9 mouse cellular contexts compared by ENCODE assay signal in the genomic region with DNA sequence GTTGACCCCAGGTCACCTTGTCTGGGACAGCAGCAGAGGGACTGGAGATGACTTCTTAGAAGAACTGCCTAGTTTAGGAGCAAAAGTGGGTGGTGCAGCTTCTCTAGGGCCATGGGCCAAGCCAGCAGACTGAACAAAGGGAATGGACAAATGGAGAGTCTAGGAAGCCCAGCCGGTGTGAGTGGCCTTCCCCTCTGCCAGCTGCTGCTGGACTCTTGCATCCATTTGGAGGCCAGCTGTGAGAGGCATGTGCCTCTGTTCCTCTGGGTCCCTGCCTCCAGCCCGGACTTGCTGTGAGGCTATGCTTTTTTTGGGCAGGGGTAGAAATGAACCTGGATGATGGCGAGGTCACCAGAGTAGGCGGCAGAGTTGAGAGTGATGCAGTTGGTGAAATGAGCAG. TPM values are rescaled to one million over a fixed set of nuclear protein-coding genes. Genes with fewer than 3 reads are reported as not detected.
DNase-seq lines count a peak whose midpoint lies in the region; ATAC-seq and TF ChIP-seq lines count a peak whose summit lies in the region.
"Had no signal": no experiment of that assay in that cellular context is flagged by ENCODE, and none has a peak within 500 bp of the region (broad histone marks: within the 10 kb centered on the region; RNA-seq: fewer than 3 reads in every experiment).

A gene (minus strand): TSS at position 152 of the 400 bp plus-strand sequence.

- TF ChIP-seq POLR2A in heart, adult 2 months (IDR thresholded peaks at IDR 0.05; ENCODE audit: insufficient read depth, low read depth, low read length): no peak
- no peak for TF ChIP-seq POLR2A in thymus, adult 2 months (IDR thresholded peaks at IDR 0.05; ENCODE audit: control insufficient read depth, extremely low read depth, insufficient read depth, low read length, poor library complexity)
- no peak for TF ChIP-seq POLR2A in myocyte (IDR thresholded peaks at IDR 0.05; ENCODE audit: insufficient read length, low read depth)

- no peak within 1 kb of the TSS for H3K27ac ChIP-seq in heart, adult 2 months
- no peak within 1 kb of the TSS for H3K27ac ChIP-seq in thymus, adult 2 months (ENCODE audit: control insufficient read depth, insufficient read depth, low read length)

- no peaks in the 10 kb centered on the region for H3K79me2 ChIP-seq in heart, adult 2 months (replicated peaks; ENCODE audit: control insufficient read depth, insufficient read depth, low read length)
- H3K79me2 ChIP-seq in myocyte (ENCODE audit: control insufficient read depth, insufficient read depth): no peaks in the 10 kb centered on the region

- no peaks in the 10 kb centered on the region for H3K36me3 ChIP-seq in heart, adult 2 months (ENCODE audit: control insufficient read depth, insufficient read depth, low read length)
- no peaks in the 10 kb centered on the region for H3K36me3 ChIP-seq in thymus, adult 2 months (ENCODE audit: control insufficient read depth, insufficient read depth, low read length)
- no peaks in the 10 kb centered on the region for H3K36me3 ChIP-seq in myocyte (ENCODE audit: control insufficient read depth, insufficient read depth)

- peaks cover 1% of the 10 kb centered on the region; the same call in 1 of the 2 replicates for H3K4me1 ChIP-seq in heart, adult 2 months (ENCODE audit: control insufficient read depth, insufficient read depth, low read length)
- H3K4me1 ChIP-seq in thymus, adult 2 months (replicated peaks; ENCODE audit: control insufficient read depth, insufficient read depth, low read length): no peaks in the 10 kb centered on the region

- no peak within 1 kb of the TSS for H3ac ChIP-seq in myocyte (ENCODE audit: control insufficient read depth, insufficient read length)

- no peak within 1 kb of the TSS for H3K4me3 ChIP-seq in heart, adult 2 months
- no peak within 1 kb of the TSS for H3K4me3 ChIP-seq in thymus, adult 2 months (ENCODE audit: control insufficient read depth, insufficient read depth, low read length)
- no peak within 1 kb of the TSS for H3K4me3 ChIP-seq in myocyte

- TF ChIP-seq EP300 in heart, adult 2 months (IDR thresholded peaks at IDR 0.05; ENCODE audit: insufficient read depth, low read depth, low read length): no peak

- H3K9ac ChIP-seq in heart, adult 2 months (ENCODE audit: low read depth, low read length): no peak within 1 kb of the TSS

- no peaks in the 10 kb centered on the region for H3K27me3 ChIP-seq in heart, adult 2 months (ENCODE audit: control insufficient read depth, insufficient read depth, low read length)
- H3K27me3 ChIP-seq in thymus, adult 2 months (ENCODE audit: control insufficient read depth, insufficient read depth, low read length): no peaks in the 10 kb centered on the region
- H3K27me3 ChIP-seq in myocyte (ENCODE audit: control insufficient read depth, insufficient read depth, insufficient read length): no peaks in the 10 kb centered on the region
- H3K27me3 ChIP-seq: CH12.LX had no signal

- DNase-seq in heart, adult 2 months: peak in 1 of 2 experiments; percentile 11
- DNase-seq in heart, adult 9 months (ENCODE audit: low spot score in 2 of 2): no peak
- DNase-seq in thymus, adult 2 months: no peak
- DNase-seq in thymus, postnatal 14 days: no peak
- DNase-seq in heart, postnatal 14 days: no peak
- DNase-seq in spleen, postnatal 10 days (ENCODE audit: low spot score in 2 of 2): no peak

- no peak within 1 kb of the TSS for H3K4me2 ChIP-seq in myocyte (ENCODE audit: low read depth)

- ATAC-seq in cerebellum, adult (ENCODE audit: insufficient number of reproducible peaks, low FRiP score, low TSS enrichment): no peak

- TF ChIP-seq CTCF in heart, adult 2 months (IDR thresholded peaks at IDR 0.05): no peak
- TF ChIP-seq CTCF in thymus, adult 2 months (IDR thresholded peaks at IDR 0.05; ENCODE audit: borderline replicate concordance, control insufficient read depth, extremely low read depth, insufficient read depth, low read length, poor library complexity): no peak

- 81% methylated on average over 4 of the region's 4 CpGs for WGBS in heart, adult 2 months
- WGBS in thymus, adult 2 months: 95% methylated on average over 4 of the region's 4 CpGs

- intact Hi-C loops in heart, adult 2 months (cut with DNase I): no loop called here
- intact Hi-C loops in heart, postnatal 14 days (cut with DNase I): no loop called here

TF ChIP-seq in myocyte, 11 proteins besides CTCF, POLR2A, EP300 and RAD21:
- no peak for TF ChIP-seq MYOD1 (IDR thresholded peaks at IDR 0.05; ENCODE audit: control insufficient read depth in 1 of 3, insufficient read length in 2 of 3, low read depth in 2 of 3)
- no peak for TF ChIP-seq POLR2AphosphoS2 (IDR thresholded peaks at IDR 0.05; ENCODE audit: insufficient read length, low read depth)
- TF ChIP-seq MYOG (IDR thresholded peaks at IDR 0.05; ENCODE audit: control insufficient read depth in 1 of 3, insufficient read depth in 1 of 3, insufficient read length in 2 of 3, low read depth in 2 of 3): peak in 1 of 3 experiments; percentile 70
- no peak for TF ChIP-seq MAX (IDR thresholded peaks at IDR 0.05; ENCODE audit: low read depth)
- no peak for TF ChIP-seq E2F4 (IDR thresholded peaks at IDR 0.05; ENCODE audit: insufficient read depth)

RNA-seq across cellular contexts. Expression of the gene that starts here (rescaled TPM):
- 10 to 100 TPM; 30.1 to 31.2 TPM for total RNA-seq in heart, adult 2 months (2021)
- 18.6 and 22.8 TPM in 2 replicates for polyA plus RNA-seq in heart, adult 2 months (2012; rRNA removed)
- polyA plus RNA-seq in thymus, adult 2 months (2012; rRNA removed): 17.1 and 18.2 TPM in 2 replicates
- 10 to 100 TPM; 39.5 to 40.1 TPM for total RNA-seq in heart, postnatal 14 days (2021)
- 10.6 TPM for polyA plus RNA-seq in myocyte (2012; fragmentation: generic; extraction: Trizol)
